Mouse (Mus musculus) heart, embryonic 14.5 days (tissue): ENCODE measurements around the gene Epn1. TPM values are rescaled to one million over a fixed set of nuclear protein-coding genes. Genes with fewer than 3 reads are reported as not detected.

ENCODE experiments used
- ATAC-seq: fragments of 200-750 bp; cut with Nextera tagmentation; 2 replicates; pipeline ENCODE4 v1.8.0; 2017; ENCODE audit warnings: low read depth, moderate TSS enrichment; ENCODE audit not compliant: insufficient number of reproducible peaks, insufficient read depth, low FRiP score
- H3K27ac ChIP-seq, 2 experiments: fragments of 200-500 bp in 1 of 2; fragments of 300-500 bp in 1 of 2; sonication (generic) in 1 of 2; replicated peaks in 1 of 2; 2 replicates each; pipeline ENCODE4 v1.5.1; 2012 to 2014; ENCODE audit warnings: low read depth in 2 of 2, low read length in 2 of 2, control low read depth in 1 of 2, mild to moderate bottlenecking in 1 of 2, mixed read lengths in 1 of 2; ENCODE audit not compliant: control insufficient read depth in 1 of 2, insufficient read depth in 1 of 2
- H3K27me3 ChIP-seq: fragments of 300-500 bp; sonication (generic); 2 replicates; pipeline ENCODE4 v1.6.1; 2014; ENCODE audit warnings: mild to moderate bottlenecking, low read length, control low read depth; ENCODE audit not compliant: control insufficient read depth, insufficient read depth
- H3K36me3 ChIP-seq: fragments of 300-500 bp; sonication (generic); 2 replicates; pipeline ENCODE4 v1.6.1; 2014; ENCODE audit warnings: mild to moderate bottlenecking, control low read depth, low read length, mixed read lengths; ENCODE audit not compliant: control insufficient read depth, insufficient read depth
- H3K4me1 ChIP-seq, 2 experiments: fragments of 200-500 bp in 1 of 2; fragments of 300-500 bp in 1 of 2; sonication (generic) in 1 of 2; 2 replicates each; pipeline ENCODE4 v1.6.1; 2012 to 2014; ENCODE audit warnings: low read length in 2 of 2, control low read depth in 1 of 2, mixed read lengths in 1 of 2; ENCODE audit not compliant: control insufficient read depth in 2 of 2, insufficient read depth in 2 of 2
- H3K4me2 ChIP-seq: fragments of 300-500 bp; sonication (generic); 2 replicates; pipeline ENCODE4 v1.6.1; 2014; ENCODE audit warnings: mild to moderate bottlenecking, low read length
- H3K4me3 ChIP-seq, 2 experiments: fragments of 200-500 bp in 1 of 2; fragments of 300-500 bp in 1 of 2; sonication (generic) in 1 of 2; 2 replicates each; pipeline ENCODE4 v1.5.1; 2012 to 2014; ENCODE audit warnings: low read length in 2 of 2, mild to moderate bottlenecking in 2 of 2, control low read depth in 1 of 2, low read depth in 1 of 2, moderate library complexity in 1 of 2; ENCODE audit not compliant: control insufficient read depth in 1 of 2, insufficient read depth in 1 of 2
- H3K9ac ChIP-seq: fragments of 300-500 bp; sonication (generic); 2 replicates; pipeline ENCODE4 v1.6.1; 2014; ENCODE audit warnings: mild to moderate bottlenecking, low read length
- H3K9me3 ChIP-seq: fragments of 300-500 bp; sonication (generic); 2 replicates; pipeline ENCODE4 v1.6.1; 2016; ENCODE audit warnings: low read length, control low read depth; ENCODE audit not compliant: control insufficient read depth
- WGBS: fragments of 180-500 bp; shearing (Covaris S2); extraction: QIAGEN DNeasy Blood & Tissue Kit; methylation state at CpG from one replicate; pipeline ENCODE4 v1.1.7; 2014; 5-methylcytosine and 5-hydroxymethylcytosine counted together
- microRNA-seq: library from miRNA; unstranded; fragments of <30 nt; microRNA quantifications from one replicate; pipeline ENCODE4, GENCODE M21; 2016
- polyA plus RNA-seq: library from polyadenylated mRNA; unstranded; fragments of >200 nt; fragmentation: Nextera tagmentation; extraction: Ambion mirVana; gene quantifications from 2 replicates; pipeline ENCODE4 v1.2.1, GENCODE M21; 2014

Gene Epn1
- polyA plus RNA-seq, 1 experiment from 2014 or later, result 50.6 TPM

GRCm38 (mm10) chr7:5125078-5125477, 45.0 kb downstream of the Epn1 start:
- no peak overlapping the region for H3K9ac ChIP-seq
- peak overlapping the region; percentile 77 for H3K4me2 ChIP-seq
- H3K27me3 ChIP-seq, result no peaks in the 10 kb centered on the region
- no peaks in the 10 kb centered on the region for H3K9me3 ChIP-seq
- H3K4me3 ChIP-seq, result no peak overlapping the region
- no peak overlapping the region for H3K27ac ChIP-seq
- WGBS, result 71% methylated on average over 8 of the region's 8 CpGs
- H3K4me1 ChIP-seq, result peaks cover 0 to 2% of the 10 kb centered on the region in 2 experiments; a peak in 1 of 4 replicates
- ATAC-seq, result no peak
- H3K36me3 ChIP-seq, result no peaks in the 10 kb centered on the region

GRCm38 (mm10) chr7:5125549-5126406, 45.7 kb downstream of the Epn1 start, which contains the start of gene Rasl2-9:
TSS of gene Rasl2-9 (minus strand) at chr7:5125950.
- ATAC-seq, result peak; percentile 72
- H3K4me2 ChIP-seq, result peak within 1 kb of the TSS; percentile 77
- peaks cover 0 to 2% of the 10 kb centered on the region in 2 experiments; a peak in 1 of 4 replicates for H3K4me1 ChIP-seq
- H3K27me3 ChIP-seq, result no peaks in the 10 kb centered on the region
- WGBS, result 16% methylated on average over 39 of the region's 42 CpGs
- peak within 1 kb of the TSS; percentile 68 for H3K9ac ChIP-seq
- H3K9me3 ChIP-seq, result no peaks in the 10 kb centered on the region
- no peaks in the 10 kb centered on the region for H3K36me3 ChIP-seq
- 0 out of 4 replicates have a peak within 1 kb of the TSS, but pooled peaks of 1 of the 2 experiments have one; percentile 14 for H3K27ac ChIP-seq
- H3K4me3 ChIP-seq, result peak within 1 kb of the TSS; percentile 31 to 38

Small RNA genes lying within 50 kb of the gene (microRNA-seq; reads per million reads assigned to microRNA genes)
- not detected for gene Gm26217

Other genes with a start within 250 kb of the Epn1 start
- gene Shisa7, start 235.5 kb upstream of the Epn1 start, polyA plus RNA-seq, result 0.05 TPM in 1 of 2 replicates, not detected in the other
- 4.2 and 4.3 TPM in 2 replicates for gene Isoc2b, start 210.0 kb upstream of the Epn1 start, polyA plus RNA-seq
- 1.1 and 1.5 TPM in 2 replicates for gene Isoc2a, start 203.1 kb upstream of the Epn1 start, polyA plus RNA-seq
- 0.20 TPM in 1 of 2 replicates, not detected in the other for gene Gm36210, start 173.7 kb upstream of the Epn1 start, polyA plus RNA-seq
- gene Zfp628, start 165.0 kb upstream of the Epn1 start, polyA plus RNA-seq, result 2.1 and 3.1 TPM in 2 replicates
- gene Nat14, start 158.2 kb upstream of the Epn1 start, polyA plus RNA-seq, result 4.4 and 5.1 TPM in 2 replicates
- 1.4 and 1.9 TPM in 2 replicates for gene Ssc5d, start 154.4 kb upstream of the Epn1 start, polyA plus RNA-seq
- gene Sbk2, start 115.8 kb upstream of the Epn1 start, polyA plus RNA-seq, result 6.8 and 8.1 TPM in 2 replicates
- gene Sbk3, start 109.1 kb upstream of the Epn1 start, polyA plus RNA-seq, result 0.42 and 0.80 TPM in 2 replicates
- gene Zfp579, start 84.1 kb upstream of the Epn1 start, polyA plus RNA-seq, result 29.8 and 33.5 TPM in 2 replicates
- 12.6 and 13.6 TPM in 2 replicates for gene Zfp524, start 65.8 kb upstream of the Epn1 start, polyA plus RNA-seq
- 23.4 and 23.8 TPM in 2 replicates for gene Fiz1, start 65.5 kb upstream of the Epn1 start, polyA plus RNA-seq
- gene Gm44973, start 64.7 kb upstream of the Epn1 start, polyA plus RNA-seq, result 0.34 TPM in 1 of 2 replicates, not detected in the other
- 4.4 and 4.9 TPM in 2 replicates for gene Zfp865, start 59.9 kb upstream of the Epn1 start, polyA plus RNA-seq
- gene Ccdc106, start 59.7 kb upstream of the Epn1 start, polyA plus RNA-seq, result 0.73 and 1.9 TPM in 2 replicates
- not detected in 2 replicates for gene 4632433K11Rik, start 46.1 kb upstream of the Epn1 start, polyA plus RNA-seq
- 5.6 TPM in 2 replicates for gene Zfp784, start 41.8 kb upstream of the Epn1 start, polyA plus RNA-seq
- gene Zfp580, start 28.7 kb upstream of the Epn1 start, polyA plus RNA-seq, result 21.9 and 22.0 TPM in 2 replicates
- gene U2af2, start 18.1 kb upstream of the Epn1 start, polyA plus RNA-seq, result 46.8 and 66.2 TPM in 2 replicates
- gene Rfpl4, start 36.7 kb downstream of the Epn1 start, polyA plus RNA-seq, result not detected in 2 replicates
- 2.2 and 2.5 TPM in 2 replicates for gene Rasl2-9, start 45.7 kb downstream of the Epn1 start, polyA plus RNA-seq
- gene Vmn1r55, start 69.4 kb downstream of the Epn1 start, polyA plus RNA-seq, result 0.01 TPM in 1 of 2 replicates, not detected in the other
- not detected in 2 replicates for gene Vmn1r56, start 116.5 kb downstream of the Epn1 start, polyA plus RNA-seq
- not detected in 2 replicates for gene Vmn1r57, start 138.3 kb downstream of the Epn1 start, polyA plus RNA-seq